ENCODE assay signal across 8 mouse cellular contexts in genomic region chr7:127041851-127042672, GRCm38 (mm10). TPM values are rescaled to one million over a fixed set of nuclear protein-coding genes. Genes with fewer than 3 reads are reported as not detected.
DNase-seq lines count a peak whose midpoint lies in the region; ATAC-seq and TF ChIP-seq lines count a peak whose summit lies in the region.

Gene Kif22 (minus strand): TSS chr7:127042471.

- peak within 1 kb of the TSS; percentile 75 for H3K9ac ChIP-seq in intestine, postnatal 0 days (ENCODE audit: low read depth, low read length)
- peak within 1 kb of the TSS; percentile 90 for H3K9ac ChIP-seq in limb, embryonic 13.5 days
- H3K9ac ChIP-seq in midbrain, embryonic 15.5 days: peak within 1 kb of the TSS; percentile 60; the same call in 1 of the 2 replicates

- peak within 1 kb of the TSS; percentile 97 for H3K4me3 ChIP-seq in embryonic facial prominence, embryonic 10.5 days
- H3K4me3 ChIP-seq in intestine, postnatal 0 days (ENCODE audit: low read depth, low read length): peak within 1 kb of the TSS; percentile 84
- peak within 1 kb of the TSS; percentile 86 for H3K4me3 ChIP-seq in limb, embryonic 13.5 days
- peak within 1 kb of the TSS; percentile 64 for H3K4me3 ChIP-seq in midbrain, embryonic 15.5 days

- H3K36me3 ChIP-seq in embryonic facial prominence, embryonic 10.5 days (replicated peaks): peaks cover 38% of the 10 kb centered on the region
- H3K36me3 ChIP-seq in intestine, postnatal 0 days (ENCODE audit: control insufficient read depth, insufficient read depth): no peaks in the 10 kb centered on the region
- H3K36me3 ChIP-seq in limb, embryonic 13.5 days: peaks cover 20% of the 10 kb centered on the region
- H3K36me3 ChIP-seq in midbrain, embryonic 15.5 days (replicated peaks): no peaks in the 10 kb centered on the region

- no peaks in the 10 kb centered on the region for H3K9me3 ChIP-seq in embryonic facial prominence, embryonic 10.5 days
- H3K9me3 ChIP-seq in intestine, postnatal 0 days (ENCODE audit: control insufficient read depth): no peaks in the 10 kb centered on the region
- no peaks in the 10 kb centered on the region for H3K9me3 ChIP-seq in limb, embryonic 13.5 days
- no peaks in the 10 kb centered on the region for H3K9me3 ChIP-seq in midbrain, embryonic 15.5 days

- peak; percentile 99 for ATAC-seq in granulocyte monocyte progenitor cell, adult 5-6 weeks (replicated peaks; ENCODE audit: poor library complexity, severe bottlenecking)
- peak; percentile 78 for ATAC-seq in intestine, postnatal 0 days
- ATAC-seq in limb, embryonic 13.5 days (ENCODE audit: low FRiP score, low read depth): peak; percentile 86
- ATAC-seq in midbrain, embryonic 15.5 days (replicated peaks): peak; percentile 78

- peak; percentile 79 for DNase-seq in 3134 (ENCODE audit: extremely low read depth, insufficient read length, low spot score)
- DNase-seq in adrenal gland, postnatal 10 days: peak; percentile 95
- peak; percentile 91 for DNase-seq in embryonic facial prominence, embryonic 10.5 days (ENCODE audit: low spot score)
- peak; percentile 76 to 87 for DNase-seq in spleen, adult 18-20 months

- H3K27ac ChIP-seq in embryonic facial prominence, embryonic 10.5 days (replicated peaks): peak within 1 kb of the TSS; percentile 94
- H3K27ac ChIP-seq in intestine, postnatal 0 days (ENCODE audit: low read depth, low read length): 0 out of 2 replicates have a peak within 1 kb of the TSS, but pooled peaks have one; percentile 15
- H3K27ac ChIP-seq in limb, embryonic 13.5 days: peak within 1 kb of the TSS; percentile 73
- H3K27ac ChIP-seq in midbrain, embryonic 15.5 days: peak within 1 kb of the TSS; percentile 65

- no peak for TF ChIP-seq CTCF in intestine, postnatal 0 days (IDR thresholded peaks at IDR 0.05; ENCODE audit: low read depth)

- peaks cover 25% of the 10 kb centered on the region for H3K4me1 ChIP-seq in embryonic facial prominence, embryonic 10.5 days
- H3K4me1 ChIP-seq in intestine, postnatal 0 days (replicated peaks; ENCODE audit: control insufficient read depth, insufficient read depth, low read length): peaks cover 5% of the 10 kb centered on the region; the same call in 1 of the 2 replicates
- H3K4me1 ChIP-seq in limb, embryonic 13.5 days: peaks cover 20% of the 10 kb centered on the region
- H3K4me1 ChIP-seq in midbrain, embryonic 15.5 days: peaks cover 11% of the 10 kb centered on the region

- no peaks in the 10 kb centered on the region for H3K27me3 ChIP-seq in embryonic facial prominence, embryonic 10.5 days (replicated peaks; ENCODE audit: low read depth, poor library complexity, severe bottlenecking)
- H3K27me3 ChIP-seq in intestine, postnatal 0 days (replicated peaks; ENCODE audit: control insufficient read depth, insufficient read depth, low read length): no peaks in the 10 kb centered on the region
- H3K27me3 ChIP-seq in limb, embryonic 13.5 days: no peaks in the 10 kb centered on the region
- no peaks in the 10 kb centered on the region for H3K27me3 ChIP-seq in midbrain, embryonic 15.5 days (replicated peaks)

- WGBS in embryonic facial prominence, embryonic 10.5 days: under 1% methylated on average over 53 of the region's 53 CpGs
- under 1% methylated on average over 53 of the region's 53 CpGs for WGBS in intestine, postnatal 0 days
- WGBS in limb, embryonic 13.5 days: under 1% methylated on average over 53 of the region's 53 CpGs
- WGBS in midbrain, embryonic 15.5 days: under 1% methylated on average over 53 of the region's 53 CpGs

- H3K4me2 ChIP-seq in intestine, postnatal 0 days (replicated peaks; ENCODE audit: low read depth): peak within 1 kb of the TSS; percentile 89
- H3K4me2 ChIP-seq in limb, embryonic 13.5 days (replicated peaks): peak within 1 kb of the TSS; percentile 89
- H3K4me2 ChIP-seq in midbrain, embryonic 15.5 days: peak within 1 kb of the TSS; percentile 95

RNA-seq across cellular contexts. Expression of gene Kif22, which starts in this region (rescaled TPM):
- 10 to 100 TPM; 21.6 to 28.7 TPM for total RNA-seq in adrenal gland, postnatal 10 days (2021)
- polyA plus RNA-seq in embryonic facial prominence, embryonic 10.5 days (2016; fragmentation: Nextera tagmentation; extraction: Ambion mirVana): 200 and 207 TPM in 2 replicates
- 26.2 and 29.2 TPM in 2 replicates for total RNA-seq in granulocyte monocyte progenitor cell, adult 5-6 weeks (2014; fragmentation: Nextera tagmentation)
- total RNA-seq in granulocyte monocyte progenitor cell, adult 5-6 weeks (2017): 65.0 and 67.4 TPM in 2 replicates
- polyA plus RNA-seq in intestine, postnatal 0 days (2015; fragmentation: Nextera tagmentation; extraction: Ambion mirVana): 24.0 and 24.2 TPM in 2 replicates
- polyA plus RNA-seq in limb, embryonic 13.5 days (2015; fragmentation: Nextera tagmentation; extraction: Ambion mirVana): 113 and 118 TPM in 2 replicates
- 21.4 and 24.8 TPM in 2 replicates for polyA plus RNA-seq in midbrain, embryonic 15.5 days (2015; fragmentation: Nextera tagmentation; extraction: Ambion mirVana)

Comparison
In these comparisons a context has a peak if more than half of its experiments do, and no peak if none do; other contexts are left out.
1. Peak in every context shown above with its lines: DNase-seq, ATAC-seq, H3K4me3 ChIP-seq and H3K27ac ChIP-seq.
2. H3K27ac ChIP-seq: peak in every context shown above with its lines; median percentile 94 in embryonic facial prominence, embryonic 10.5 days; 73 in limb, embryonic 13.5 days; 65 in midbrain, embryonic 15.5 days; 15 in intestine, postnatal 0 days.